Mouse (Mus musculus) embryo, embryonic 10 days (tissue): ENCODE measurements at regions not wholly inside any gene's neighbourhood (a gene's known extent, or its start where the extent isn't known, plus 50 kb on each side); places are given as distances from the start of the nearest gene placed in this dataset.

Experiments
- DNase-seq: peaks from one replicate; pipeline ENCODE4 v3.0.0-alpha.2; 2015; ENCODE audit warnings: low spot score

- DNase-seq, result no peak
These were observed 172.4 kb upstream of the Mki67 start for GRCm38 (mm10) chr7:135888598-135888997.

DNA sequence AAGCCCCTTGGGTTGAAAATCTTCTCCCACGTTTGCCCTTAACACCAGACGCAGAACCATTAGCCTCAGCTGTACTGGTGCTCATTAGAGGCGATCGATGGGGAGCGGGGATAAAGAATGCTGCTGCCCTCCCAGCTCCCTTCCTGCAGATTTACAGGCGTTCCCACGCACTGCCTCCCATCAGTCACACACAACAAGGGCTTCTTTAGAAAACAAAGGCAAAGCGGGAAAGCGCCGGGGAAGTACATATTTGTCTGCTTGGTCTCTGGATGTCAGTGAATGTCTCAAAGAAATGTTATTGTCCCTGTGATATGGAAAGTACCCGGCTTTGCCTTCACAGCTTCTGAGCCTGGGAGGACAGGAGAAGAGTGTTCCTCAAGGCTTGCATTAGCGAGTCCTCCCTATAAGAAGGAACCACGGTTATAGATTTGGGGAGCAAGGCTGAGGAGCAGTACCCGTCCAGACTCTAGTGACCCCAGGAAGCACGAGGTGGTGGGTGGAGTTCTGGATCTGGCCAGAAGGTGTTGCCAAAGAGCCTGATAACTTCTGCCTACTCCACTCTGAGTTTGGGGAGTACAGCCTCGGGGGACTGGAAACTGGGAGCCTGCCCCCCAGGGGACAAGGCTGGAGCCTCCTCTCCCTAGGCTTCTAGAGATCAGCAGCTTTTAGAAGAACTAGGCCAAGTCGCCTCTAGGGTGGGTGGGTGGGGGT lies 173.0 kb upstream of the Mki67 start:
- peak; percentile 71 for DNase-seq

DNA sequence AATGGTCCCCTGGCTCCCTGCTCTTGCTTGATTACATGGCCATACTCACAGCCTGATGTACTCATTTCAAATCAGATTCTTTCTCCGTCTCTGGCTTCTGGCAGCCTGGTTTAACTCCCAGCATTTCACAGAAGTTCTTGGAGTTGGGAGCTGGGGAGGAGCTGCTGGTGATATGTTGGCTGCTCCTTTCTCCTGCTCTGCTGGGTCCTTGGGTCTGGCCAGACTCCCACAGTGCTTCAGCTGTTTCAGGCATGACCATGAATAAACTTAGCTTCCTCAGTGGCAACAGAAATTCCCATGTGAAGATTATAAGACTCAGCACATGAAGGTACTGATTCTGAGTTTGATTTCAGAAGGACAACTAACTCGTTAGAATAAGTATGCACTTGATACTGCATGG lies 182.7 kb upstream of the Mki67 start:
- no peak for DNase-seq

GRCm38 (mm10) chr7:135899765-135900164 lies 183.6 kb upstream of the Mki67 start:
- DNase-seq, result no peak

- no peak for DNase-seq
These were observed 184.7 kb upstream of the Mki67 start for GRCm38 (mm10) chr7:135900861-135901321.

DNA sequence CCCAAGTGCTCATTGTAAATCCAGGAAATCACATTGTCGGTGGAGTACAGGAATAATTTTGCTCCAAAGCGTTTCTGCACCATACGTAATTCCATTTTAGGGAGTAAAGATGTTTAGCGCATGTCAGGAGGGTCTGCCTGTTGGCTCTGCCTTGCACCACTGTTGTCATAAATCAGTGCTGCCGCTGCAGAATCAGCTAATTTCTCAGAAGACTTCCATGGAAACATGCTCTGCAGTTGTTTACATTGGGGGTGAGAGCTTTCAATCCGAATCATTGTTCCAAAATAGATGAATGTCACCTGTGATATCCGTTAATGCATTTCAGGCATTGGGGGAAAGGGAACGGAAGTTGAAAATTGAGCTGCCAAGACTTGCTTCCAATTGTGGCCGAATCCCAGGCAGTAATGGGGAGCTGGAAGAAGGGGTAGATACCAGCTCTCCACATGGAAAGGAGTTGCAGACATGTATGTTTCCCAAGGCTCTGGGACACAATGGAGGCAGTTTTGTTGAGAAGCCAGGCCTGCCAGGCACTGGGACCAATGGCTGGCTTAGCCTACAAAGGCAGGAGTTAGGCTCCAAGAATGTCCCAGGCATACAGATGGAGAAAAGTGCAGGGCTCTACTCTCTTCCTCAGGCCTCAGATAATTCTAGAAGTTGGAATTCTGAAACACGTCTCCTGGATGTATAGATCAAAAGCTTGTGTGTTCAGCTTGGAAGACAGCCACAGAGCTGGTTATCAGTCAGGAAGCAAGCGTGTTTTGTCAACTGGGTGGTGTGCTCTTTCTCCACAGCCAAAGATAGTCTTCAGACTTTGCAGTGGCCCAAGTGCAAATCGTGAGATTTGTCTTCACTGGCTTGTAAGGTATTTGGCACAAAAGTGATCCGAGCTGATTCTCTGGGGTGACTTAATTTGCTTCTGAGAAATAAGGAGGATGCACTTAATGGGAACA lies 186.2 kb upstream of the Mki67 start:
- no peak for DNase-seq

DNA sequence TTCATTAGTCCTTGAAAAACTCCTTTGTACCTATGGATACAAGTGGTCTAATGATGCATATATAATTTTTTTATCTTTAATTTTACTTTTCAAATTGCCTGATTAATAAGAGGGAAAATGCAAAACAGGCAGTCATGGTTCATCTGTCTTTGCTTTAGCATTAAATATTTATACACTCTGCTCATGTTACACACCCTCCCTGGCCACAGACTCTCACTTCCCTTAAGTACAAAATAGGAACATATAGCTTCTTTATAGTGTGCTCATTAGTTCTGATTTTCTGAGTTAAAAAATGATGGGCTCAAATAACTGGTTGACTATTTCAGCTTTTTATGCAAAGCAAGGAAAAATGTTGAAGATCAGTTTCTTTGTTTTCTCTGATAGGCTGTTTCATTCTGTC lies 195.2 kb upstream of the Mki67 start:
- no peak for DNase-seq

GRCm38 (mm10) chr7:135913923-135914634 lies 197.9 kb upstream of the Mki67 start:
- no peak for DNase-seq

GRCm38 (mm10) chr7:135923876-135924275 lies 207.7 kb upstream of the Mki67 start:
- no peak for DNase-seq

GRCm38 (mm10) chr7:135924641-135925040 lies 208.5 kb upstream of the Mki67 start:
- no peak for DNase-seq

DNA sequence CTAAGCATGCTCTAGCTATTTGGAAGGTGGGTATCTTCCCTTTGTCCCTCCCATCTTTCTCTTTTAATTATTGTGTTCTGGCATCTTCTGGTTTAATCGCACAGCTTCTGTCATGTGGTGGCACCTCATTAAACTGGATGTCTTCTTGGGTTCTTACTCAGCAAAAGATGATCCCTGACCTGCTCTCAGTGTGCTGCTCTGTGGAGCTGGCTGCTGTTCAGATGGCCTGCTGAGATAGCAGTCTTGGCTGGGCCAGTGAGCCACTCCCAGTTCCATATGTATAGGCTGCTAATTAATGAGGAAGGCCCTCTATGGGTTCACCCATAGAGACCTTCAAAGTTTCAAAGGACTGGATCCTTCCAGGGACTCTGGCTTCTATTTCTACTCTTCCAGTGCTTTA lies 213.9 kb upstream of the Mki67 start:
- DNase-seq, result no peak

- DNase-seq, result no peak
These were observed 216.5 kb upstream of the Mki67 start for GRCm38 (mm10) chr7:135932595-135933175.

DNA sequence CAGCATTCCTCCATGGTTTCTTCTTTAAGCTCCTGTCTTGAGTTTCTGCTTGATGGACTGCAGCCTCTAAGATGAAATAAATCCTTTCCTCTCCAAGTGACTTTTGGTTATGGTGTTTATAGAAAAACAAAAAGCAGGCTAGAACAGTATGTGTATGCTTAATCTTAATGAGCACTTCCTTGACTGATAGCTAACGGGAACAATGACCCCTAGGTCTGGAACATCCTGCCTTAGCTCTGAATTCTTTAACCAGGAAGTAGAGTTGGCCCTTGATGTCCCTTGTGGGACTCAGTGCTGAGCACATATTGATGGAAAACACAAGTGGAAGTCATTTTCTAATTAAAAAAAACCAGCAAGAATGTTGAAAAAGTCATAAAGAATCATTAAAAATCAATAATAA lies 219.0 kb upstream of the Mki67 start:
- no peak for DNase-seq

DNA sequence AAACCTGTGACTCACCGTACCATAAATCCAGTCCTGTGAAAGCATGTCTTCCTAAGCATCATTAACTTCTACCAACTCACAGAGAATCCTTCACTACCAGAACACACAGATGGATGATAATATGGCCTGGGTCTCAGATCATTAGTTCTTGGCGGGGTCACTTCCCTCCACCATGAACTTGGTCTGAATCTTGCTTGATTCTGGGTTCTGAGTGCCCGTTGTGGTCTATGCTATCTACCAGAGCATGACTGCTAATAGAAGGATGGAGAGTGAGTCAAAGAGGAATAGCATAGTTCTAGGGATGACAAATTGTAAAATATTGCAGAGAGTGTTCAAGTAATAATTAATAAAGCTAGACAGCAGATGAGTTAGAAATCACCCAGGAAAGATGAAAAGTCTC lies 221.3 kb upstream of the Mki67 start:
- DNase-seq, result no peak

DNA sequence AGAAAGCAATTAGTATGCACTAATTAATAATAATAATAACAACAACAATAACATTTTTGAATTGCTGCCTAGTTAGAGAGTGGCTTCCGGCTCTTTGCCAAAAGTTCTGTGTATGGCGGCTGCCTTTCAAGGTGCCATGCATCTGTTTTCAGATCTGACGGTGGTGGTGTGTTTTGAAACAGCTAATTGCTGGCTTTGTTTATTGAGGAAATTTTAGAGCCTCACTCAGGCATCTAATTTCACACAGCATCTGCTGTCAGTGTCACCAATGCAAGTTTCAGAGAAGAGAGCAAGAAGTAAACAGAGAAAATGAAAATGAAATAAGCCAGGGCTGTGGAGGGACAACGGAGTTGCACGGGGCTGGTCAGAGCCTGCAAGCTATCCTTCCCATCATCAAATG lies 223.2 kb upstream of the Mki67 start:
- no peak for DNase-seq

DNA sequence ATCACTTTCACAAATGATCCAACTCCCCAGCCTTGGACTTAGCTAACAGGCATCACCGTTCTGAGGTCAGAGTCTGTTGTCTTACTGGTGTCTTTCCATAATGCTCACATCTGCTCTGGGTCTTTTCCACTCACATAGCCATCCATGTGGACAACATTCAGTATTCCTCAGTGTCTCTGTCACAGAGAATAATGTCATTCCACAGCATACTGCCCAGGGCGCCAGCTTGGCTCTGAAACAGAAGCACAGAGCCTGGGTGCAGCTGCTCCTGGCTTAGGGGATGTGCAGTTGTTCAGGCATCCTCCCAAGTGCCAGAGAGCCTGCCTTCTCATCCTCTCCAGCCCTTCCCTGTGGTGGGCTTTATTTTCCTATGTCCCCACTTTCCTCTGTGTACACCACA lies 226.7 kb upstream of the Mki67 start:
- no peak for DNase-seq

- no peak for DNase-seq
These were observed 230.0 kb upstream of the Mki67 start for GRCm38 (mm10) chr7:135946071-135946646.

DNA sequence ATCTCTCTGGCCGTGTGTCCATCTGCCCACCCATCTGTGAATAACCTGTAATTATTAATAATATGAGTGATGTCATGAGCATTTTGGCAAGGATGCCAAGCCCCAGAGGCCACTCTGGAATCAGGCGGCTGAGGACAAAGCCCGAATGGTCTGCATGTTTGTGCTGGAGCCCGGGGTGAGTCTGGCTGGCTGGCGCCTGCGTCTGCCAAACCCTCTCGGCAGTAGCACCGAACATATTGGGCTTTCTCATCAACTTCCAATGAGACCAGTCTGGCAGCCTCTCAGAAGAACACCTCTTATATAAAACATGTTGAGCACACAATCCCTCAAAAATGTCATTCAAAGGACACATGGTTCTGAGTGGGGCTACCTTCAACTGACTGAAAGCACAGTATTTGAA lies 244.9 kb upstream of the Mki67 start:
- DNase-seq, result no peak

DNA sequence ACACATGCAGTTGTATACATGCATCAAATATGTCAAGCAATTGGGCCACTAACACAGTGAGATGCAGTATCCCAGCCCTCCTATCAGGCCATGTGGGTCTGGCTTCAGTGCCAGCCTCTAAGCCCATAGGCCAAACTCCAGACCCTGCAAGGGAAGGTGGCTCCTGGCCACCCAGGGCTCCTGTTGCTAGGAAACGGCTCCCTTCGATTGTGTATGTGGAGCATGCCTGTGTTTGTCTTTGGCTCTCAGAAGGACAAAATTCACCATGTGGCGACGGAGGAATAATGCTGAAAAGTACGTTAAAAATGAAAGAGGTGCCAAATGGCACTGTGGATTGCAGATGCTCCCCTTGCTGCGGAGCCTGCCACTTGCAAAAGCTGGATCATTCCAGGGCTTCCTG lies 249.4 kb upstream of the Mki67 start:
- DNase-seq, result peak; percentile 52

DNA sequence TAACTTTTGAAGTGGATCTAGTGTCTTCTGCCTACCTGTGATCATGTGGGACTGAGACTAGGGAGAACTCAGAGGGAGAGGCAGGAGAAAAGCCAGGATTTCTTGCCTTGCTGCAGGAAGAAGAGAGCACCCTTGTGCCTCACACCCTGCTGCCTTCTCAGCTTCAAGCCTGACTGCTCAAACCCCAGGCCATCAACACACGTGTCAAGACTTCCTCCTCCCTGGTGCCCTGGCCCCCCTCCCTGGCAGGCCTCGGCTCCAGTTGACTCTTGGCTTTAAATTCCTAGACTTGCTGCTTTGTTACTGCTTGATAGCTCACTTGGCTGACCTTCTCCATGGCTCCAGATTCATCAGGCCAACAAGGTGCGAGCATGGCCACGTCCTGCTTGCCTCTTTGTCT lies 250.1 kb upstream of the Mki67 start:
- DNase-seq, result no peak

DNA sequence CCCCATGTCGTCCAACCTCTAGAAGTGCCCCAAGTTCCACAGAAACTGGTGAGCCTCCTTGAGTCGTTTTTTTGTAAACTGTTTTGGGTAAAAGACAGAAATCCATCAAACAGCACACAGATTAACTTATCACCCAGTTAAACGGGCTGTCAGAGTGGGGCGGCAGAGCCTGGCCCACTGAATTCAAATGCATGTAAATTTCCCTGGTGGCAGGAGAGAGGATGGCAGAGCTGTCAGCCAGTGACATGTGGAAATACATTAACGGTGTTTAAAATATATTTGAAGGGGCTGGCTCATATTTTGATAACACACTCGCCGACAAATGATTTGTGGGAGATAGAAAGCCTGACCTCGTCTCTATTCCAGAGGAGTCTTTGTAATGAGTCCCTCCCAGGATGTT lies 252.5 kb upstream of the Mki67 start:
- no peak for DNase-seq

- no peak for DNase-seq
These were observed 269.9 kb upstream of the Mki67 start for GRCm38 (mm10) chr7:135986021-135986420.
